Mouse (Mus musculus) telencephalon, adult 2 months (tissue): Measurements from ENCODE around the gene Thbs3.
A peak's percentile ranks its signal among the peaks of the same experiment; 100 is the strongest.

Source experiments
- DNase-seq: peaks from one replicate; pipeline ENCODE4 v3.0.0-alpha.2; 2011; ENCODE audit warnings: low read depth, low spot score

Thbs3 gene

DNA sequence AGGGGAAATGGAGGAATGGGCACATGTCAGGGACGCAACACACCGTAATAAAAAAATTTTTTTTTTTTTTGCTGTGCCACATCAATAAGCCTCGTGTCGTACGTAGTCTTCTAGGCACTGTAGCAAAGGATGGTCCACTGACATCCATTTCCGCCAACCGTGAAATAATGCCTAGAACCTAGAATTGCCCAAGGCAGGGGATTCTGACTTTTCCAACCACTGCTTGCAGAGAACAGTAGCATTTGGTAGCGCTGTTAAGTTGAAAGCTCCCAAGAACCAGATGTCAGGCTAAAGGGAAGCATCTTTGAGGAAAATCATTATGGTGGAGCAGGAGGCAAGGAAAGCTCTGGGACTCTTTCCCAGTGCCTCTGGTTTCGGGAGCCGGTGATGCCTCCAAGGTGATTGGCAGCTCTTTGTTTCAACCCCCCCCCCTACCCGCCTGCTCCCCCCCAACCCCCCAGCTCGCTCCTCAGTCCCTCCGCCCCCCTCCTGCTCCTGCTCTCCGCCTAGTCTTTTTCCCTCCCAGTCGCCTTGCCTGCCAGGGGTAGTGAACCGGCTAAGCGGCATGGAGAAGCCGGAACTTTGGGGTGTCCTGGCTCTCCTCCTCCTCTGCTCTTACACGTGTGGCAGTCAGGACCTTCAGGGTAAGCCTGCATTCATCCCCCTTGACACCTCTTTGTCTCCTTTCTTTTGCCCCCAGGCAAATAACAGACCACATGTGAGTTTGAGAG lies at the start of gene Thbs3:
TSS of gene Thbs3 (plus strand) at position 500 of the 731 bp plus-strand sequence.
- DNase-seq, result no peak

- no peak for DNase-seq
These were observed 49.6 kb upstream of the Thbs3 start for GRCm38 (mm10) chr3:89165268-89165870.

GRCm38 (mm10) chr3:89166945-89167344 lies 48.0 kb upstream of the Thbs3 start:
- no peak for DNase-seq

DNA sequence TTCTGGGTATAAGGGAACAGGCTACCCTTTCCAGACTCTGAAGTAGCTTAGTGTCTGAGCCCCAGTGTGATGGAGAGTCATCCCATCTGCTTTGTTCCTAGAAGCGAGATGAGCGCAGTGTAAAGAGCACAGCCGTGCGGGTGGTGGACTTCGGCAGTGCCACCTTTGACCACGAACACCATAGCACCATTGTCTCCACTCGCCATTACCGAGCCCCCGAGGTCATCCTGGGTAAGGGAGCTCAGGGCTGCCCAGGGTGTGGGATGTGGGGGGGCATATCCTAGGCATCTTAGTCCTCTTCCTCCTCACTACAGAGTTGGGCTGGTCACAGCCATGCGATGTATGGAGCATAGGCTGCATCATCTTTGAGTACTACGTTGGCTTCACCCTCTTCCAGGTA lies 40.1 kb upstream of the Thbs3 start:
- no peak for DNase-seq

DNA sequence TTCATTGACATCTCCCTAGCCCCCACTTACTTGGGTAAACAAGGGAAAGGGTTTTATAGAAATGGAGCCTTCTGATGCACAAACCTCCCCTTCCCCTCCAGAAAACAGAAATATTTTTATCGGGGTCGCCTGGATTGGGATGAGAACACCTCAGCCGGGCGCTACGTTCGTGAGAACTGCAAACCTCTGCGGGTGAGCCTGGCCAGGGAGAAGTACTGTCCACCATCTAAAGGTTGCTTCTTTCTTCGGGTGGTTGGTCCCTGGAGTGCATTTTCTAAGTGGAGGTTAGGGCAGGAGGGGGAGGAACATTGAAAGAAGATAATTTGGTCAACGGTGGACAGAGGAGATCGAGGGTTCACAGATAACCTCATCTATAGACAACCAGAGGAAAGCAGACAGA lies 39.4 kb upstream of the Thbs3 start:
- DNase-seq, result no peak

DNA sequence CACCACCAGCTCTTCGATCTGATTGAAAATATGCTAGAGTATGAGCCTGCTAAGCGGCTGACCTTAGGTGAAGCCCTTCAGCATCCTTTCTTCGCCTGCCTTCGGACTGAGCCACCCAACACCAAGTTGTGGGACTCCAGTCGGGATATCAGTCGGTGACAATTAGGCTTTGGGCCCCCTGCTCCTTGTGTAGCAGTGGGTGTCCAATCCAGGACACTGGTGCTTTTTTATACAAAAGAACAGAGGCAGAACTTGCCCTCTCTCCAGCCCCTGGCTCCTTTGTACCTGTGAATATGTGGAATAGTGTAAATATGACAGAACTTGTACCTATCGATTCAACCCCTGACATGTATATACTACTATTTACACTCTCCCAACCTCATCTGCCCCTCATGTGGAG lies 38.6 kb upstream of the Thbs3 start:
- no peak for DNase-seq

DNA sequence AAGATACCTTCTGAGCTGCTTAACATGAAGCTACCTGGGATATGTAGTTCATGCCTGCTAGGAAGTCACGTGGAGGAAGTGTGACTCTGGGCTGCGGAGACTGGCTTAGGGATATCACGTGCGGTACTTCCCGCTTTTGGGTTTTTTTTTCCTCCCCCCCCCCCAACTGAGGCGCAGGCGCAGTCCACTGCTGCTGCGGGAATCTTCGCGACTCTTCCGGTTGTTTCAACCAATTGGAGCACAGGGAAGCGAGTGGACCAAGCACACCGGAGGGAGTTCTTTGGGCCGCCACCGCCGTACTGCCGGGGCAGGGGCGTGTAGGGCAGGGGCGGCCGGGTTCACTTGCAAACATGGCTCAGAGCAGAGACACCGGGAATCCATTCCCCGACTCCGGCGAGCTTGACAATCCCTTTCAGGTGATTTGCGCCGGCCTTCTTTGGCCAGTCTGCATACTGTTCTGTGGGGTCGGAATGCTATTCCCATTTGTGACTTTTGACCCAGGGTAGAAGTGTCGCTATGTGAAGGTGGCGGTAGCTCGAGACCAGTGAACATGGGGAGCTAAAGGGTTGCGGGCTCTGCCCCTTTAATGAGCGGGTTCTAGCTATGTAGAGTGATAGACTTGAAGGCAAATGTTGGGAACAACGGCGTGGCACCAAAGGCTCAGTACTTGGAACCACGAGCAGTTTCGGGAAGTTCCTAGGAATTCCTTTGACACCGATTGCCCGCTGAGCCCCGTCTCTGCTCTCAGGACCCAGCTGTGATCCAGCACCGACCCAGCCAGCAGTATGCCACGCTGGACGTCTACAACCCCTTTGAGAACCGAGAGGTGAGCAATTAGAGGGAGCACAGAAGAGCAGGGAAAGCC lies 37.5 kb upstream of the Thbs3 start, which contains the start of gene Scamp3:
TSS of gene Scamp3 (plus strand) at position 232 of the 865 bp plus-strand sequence.
- DNase-seq, result peak; percentile 98

GRCm38 (mm10) chr3:89178107-89178385 lies 36.9 kb upstream of the Thbs3 start:
- DNase-seq, result no peak

DNA sequence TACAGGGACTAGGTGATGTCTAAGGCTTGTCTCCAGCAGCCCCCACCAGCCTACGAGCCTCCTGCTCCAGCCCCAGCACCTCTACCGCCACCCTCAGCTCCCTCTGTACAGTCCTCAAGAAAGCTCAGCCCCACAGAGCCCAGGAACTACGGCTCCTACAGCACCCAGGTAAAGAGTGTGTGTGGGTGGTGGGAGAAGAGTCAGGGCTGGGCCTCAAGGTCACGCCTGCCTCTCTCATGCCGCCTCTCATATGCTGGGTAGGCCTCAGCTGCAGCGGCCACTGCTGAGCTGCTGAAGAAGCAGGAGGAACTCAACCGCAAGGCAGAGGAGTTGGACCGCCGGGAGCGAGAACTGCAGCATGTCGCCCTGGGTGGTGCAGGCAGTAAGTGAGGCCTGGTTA lies 35.9 kb upstream of the Thbs3 start:
- DNase-seq, result no peak

DNA sequence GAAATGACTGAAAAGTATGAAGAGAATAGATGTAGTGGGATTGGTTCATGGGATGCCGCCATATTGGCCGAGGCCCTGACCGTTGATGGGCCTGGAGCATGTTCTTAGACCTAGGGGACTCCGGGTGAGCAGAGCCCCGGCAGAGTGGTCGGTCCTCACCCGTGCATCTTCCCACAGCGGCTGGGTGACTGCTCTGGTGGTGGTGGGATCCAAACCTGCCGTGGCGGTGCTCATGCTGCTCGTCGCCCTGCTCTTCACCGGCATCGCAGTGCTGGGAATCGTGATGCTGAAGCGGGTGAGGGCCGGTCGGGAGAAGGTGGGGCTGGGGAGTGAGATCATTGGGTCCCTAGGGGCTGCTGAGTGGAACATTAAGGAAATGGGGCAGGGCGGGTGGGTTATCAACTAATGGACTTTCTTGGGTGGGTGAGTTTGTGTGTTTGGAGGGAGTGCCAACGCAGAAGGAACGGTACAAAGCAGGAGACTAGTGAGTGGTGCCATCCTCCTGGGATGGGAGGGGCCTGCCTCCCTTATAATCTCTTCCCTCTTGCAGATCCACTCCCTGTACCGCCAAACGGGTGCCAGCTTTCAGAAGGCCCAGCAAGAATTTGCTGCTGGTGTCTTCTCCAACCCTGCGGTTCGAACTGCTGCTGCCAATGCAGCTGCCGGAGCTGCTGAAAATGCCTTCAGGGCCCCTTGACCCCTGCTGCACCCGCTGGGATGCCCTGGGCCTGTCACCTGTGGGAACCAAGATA lies 33.1 kb upstream of the Thbs3 start:
- no peak for DNase-seq

DNA sequence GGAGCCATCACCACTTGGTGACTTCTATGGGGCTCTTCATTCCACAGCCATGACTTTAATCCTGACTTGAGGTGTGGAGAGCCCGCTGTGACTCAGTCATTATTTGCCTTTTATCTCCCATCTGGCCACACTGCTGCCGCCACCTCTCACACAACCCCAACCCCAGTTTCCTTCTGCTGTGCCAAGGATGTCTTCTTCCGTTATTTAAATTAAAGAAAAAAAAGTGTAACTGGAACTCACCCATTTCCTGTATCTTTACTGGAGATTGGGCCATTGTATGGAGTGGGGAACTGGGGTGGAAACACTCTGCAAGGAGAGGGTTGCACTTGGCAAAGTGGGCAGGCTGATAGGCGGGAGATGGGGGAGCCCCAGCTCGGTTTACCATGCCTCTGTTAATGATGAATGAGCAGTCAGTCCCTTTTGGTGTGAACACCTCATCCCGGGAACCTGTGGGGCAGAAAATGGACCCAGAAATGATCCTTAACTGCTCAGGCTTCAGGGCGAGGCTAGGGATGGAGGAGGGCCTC lies 32.4 kb upstream of the Thbs3 start:
- no peak for DNase-seq

GRCm38 (mm10) chr3:89183058-89183958 lies 31.7 kb upstream of the Thbs3 start, which contains the start of gene Fam189b:
TSS of gene Fam189b (plus strand) at chr3:89183143.
- DNase-seq, result peak; percentile 91

GRCm38 (mm10) chr3:89183959-89184315 lies 31.0 kb upstream of the Thbs3 start:
- no peak for DNase-seq

- no peak for DNase-seq
These were observed 27.8 kb upstream of the Thbs3 start for GRCm38 (mm10) chr3:89187197-89187596.

DNA sequence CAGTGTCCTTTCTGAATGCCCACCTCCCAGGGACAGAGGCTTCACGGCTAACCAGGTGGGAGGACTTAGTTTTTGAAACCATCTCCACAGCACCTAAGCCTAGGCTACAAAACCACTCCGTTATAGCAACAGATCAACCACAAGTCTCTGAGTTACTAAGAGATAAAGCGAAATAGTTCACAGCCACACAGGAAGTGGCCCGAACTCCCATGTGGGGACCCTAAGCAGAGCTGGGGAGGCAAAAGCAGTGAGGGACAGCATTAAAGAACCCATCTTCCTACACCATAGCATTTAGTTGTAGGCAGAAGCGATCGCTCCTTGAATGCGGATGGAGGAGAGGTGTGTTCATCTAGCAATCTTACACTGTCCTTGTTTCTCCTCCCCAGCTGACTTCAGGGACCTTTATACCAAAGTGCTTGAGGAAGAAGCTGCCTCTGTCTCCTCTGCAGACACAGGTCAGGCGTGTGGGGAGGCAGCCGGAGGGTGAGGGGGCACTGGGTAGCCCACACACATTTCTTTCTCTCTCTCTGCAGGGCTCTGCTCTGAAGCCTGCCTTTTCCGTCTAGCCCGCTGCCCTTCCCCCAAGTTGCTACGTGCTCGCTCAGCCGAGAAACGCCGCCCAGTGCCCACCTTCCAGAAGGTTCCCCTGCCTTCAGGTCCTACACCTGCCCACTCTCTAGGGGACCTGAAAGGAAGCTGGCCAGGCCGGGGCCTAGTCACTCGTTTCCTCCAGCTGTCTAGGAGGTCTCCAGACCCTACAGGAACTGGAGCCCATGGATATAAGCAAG lies 27.1 kb upstream of the Thbs3 start:
- no peak for DNase-seq

GRCm38 (mm10) chr3:89188478-89188875 lies 26.5 kb upstream of the Thbs3 start:
- no peak for DNase-seq

DNA sequence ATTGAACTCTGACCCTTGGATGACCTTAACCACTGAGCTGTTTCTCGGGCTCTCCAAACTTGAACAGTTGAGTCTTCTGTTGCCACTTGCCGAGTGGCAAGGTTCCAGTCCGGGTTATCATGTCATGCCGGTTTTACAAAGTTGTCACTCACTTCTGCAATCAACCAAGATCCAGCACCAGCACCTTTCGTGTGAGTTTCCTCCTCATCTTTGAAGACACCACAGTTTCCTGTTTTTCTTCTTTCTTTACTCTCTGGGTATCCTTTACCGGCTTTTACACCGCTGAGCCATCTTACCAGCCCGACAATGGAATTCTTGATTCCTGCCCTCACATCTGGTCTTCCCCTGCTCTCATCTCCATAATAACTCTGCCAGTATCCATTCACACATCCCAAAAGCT lies 24.5 kb upstream of the Thbs3 start:
- DNase-seq, result no peak

GRCm38 (mm10) chr3:89193351-89193750 lies 21.6 kb upstream of the Thbs3 start:
- no peak for DNase-seq

DNA sequence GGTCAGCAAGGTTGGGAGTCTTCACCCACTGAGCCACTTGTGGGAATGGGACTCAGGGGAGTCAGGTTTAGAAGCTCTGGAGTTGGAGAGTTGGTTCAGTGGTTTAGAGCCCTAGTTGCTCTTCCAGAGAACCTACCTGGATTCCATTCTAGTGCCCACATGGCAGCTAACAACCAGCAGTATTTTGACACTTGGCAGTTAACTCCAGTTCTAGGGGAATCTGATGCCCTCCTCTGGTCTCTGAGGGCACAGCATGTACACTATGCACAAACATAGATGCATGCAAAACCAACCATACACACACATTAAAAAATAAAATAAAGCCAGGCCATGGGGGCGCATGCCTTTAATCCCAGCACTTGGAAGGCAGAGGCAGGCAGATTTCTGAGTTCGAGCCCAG lies 21.1 kb upstream of the Thbs3 start:
- DNase-seq, result no peak
